Mouse (Mus musculus) midbrain, embryonic 13.5 days (tissue): Measurements from ENCODE around the gene Pla2g15. TPM values are rescaled to one million over a fixed set of nuclear protein-coding genes. Genes with fewer than 3 reads are reported as not detected.

ENCODE experiments used
- ATAC-seq: fragments of 200-750 bp; cut with Nextera tagmentation; 2 replicates; pipeline ENCODE4 v1.8.0; 2017; ENCODE audit warnings: mild to moderate bottlenecking, moderate TSS enrichment, moderate library complexity
- H3K27ac ChIP-seq: fragments of 300-500 bp; sonication (generic); 2 replicates; pipeline ENCODE4 v1.5.1; 2015; ENCODE audit warnings: inconsistent platforms, mild to moderate bottlenecking, moderate library complexity
- H3K27me3 ChIP-seq: fragments of 300-500 bp; sonication (generic); 2 replicates; pipeline ENCODE4 v1.6.1; 2015; ENCODE audit warnings: mild to moderate bottlenecking, inconsistent platforms
- H3K36me3 ChIP-seq: fragments of 300-500 bp; sonication (generic); 2 replicates; pipeline ENCODE4 v1.6.1; 2015; ENCODE audit warnings: mild to moderate bottlenecking, inconsistent platforms
- H3K4me1 ChIP-seq: fragments of 300-500 bp; sonication (generic); replicated peaks from 2 replicates; pipeline ENCODE4 v1.6.1; 2015; ENCODE audit warnings: inconsistent platforms
- H3K4me2 ChIP-seq: fragments of 300-500 bp; sonication (generic); replicated peaks from 2 replicates; pipeline ENCODE4 v1.6.1; 2015; ENCODE audit warnings: moderate library complexity, mild to moderate bottlenecking, inconsistent platforms
- H3K4me3 ChIP-seq: fragments of 300-500 bp; sonication (generic); replicated peaks from 2 replicates; pipeline ENCODE4 v1.5.1; 2015; ENCODE audit warnings: mild to moderate bottlenecking, inconsistent platforms
- H3K9ac ChIP-seq: fragments of 300-500 bp; sonication (generic); replicated peaks from 2 replicates; pipeline ENCODE4 v1.6.1; 2015; ENCODE audit warnings: mild to moderate bottlenecking, inconsistent platforms
- H3K9me3 ChIP-seq: fragments of 300-500 bp; sonication (generic); 2 replicates; pipeline ENCODE4 v1.6.1; 2016; ENCODE audit warnings: mild to moderate bottlenecking, inconsistent platforms
- WGBS: fragments of 180-500 bp; shearing (Covaris S2); methylation state at CpG from one replicate; pipeline ENCODE4 v1.1.7; 2015; 5-methylcytosine and 5-hydroxymethylcytosine counted together
- polyA plus RNA-seq: library from polyadenylated mRNA; unstranded; fragments of >200 nt; fragmentation: Nextera tagmentation; extraction: Ambion mirVana; gene quantifications from 2 replicates; pipeline ENCODE4 v1.2.1, GENCODE M21; 2015

The Pla2g15 gene
- polyA plus RNA-seq, 1 experiment from 2014 or later, result 18.4 TPM

DNA sequence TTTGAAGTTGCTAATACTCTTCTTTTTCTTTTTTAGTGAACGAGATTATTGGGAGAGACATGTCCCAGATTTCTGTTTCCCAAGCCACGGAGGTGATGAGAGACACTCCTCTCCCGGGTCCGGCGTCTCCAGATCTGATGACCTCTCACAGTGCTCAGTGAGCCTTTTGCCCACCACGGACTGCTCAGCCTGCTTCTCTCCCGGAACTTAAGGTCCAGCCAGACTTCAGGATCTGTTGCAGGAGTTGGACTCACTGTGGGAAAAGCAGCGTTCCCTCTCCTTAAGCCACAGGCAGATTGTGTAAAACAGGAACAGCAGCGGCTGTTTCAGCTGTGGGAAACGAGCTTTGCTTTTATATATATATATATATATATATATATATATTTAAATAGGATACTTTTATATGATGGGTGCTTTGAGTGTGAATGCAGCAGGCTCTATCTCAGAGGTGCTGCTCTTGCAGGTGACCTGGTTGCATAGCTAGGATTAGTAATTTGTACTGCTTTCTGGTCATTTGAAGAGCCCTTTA lies 22.3 kb upstream of the Pla2g15 start:
- Histone ChIP-seq H3K27ac (no peak overlapping the region), H3K4me3 (no peak overlapping the region), H3K4me2 (no peak overlapping the region), H3K4me1 (no peaks in the 10 kb centered on the region), H3K9me3 (no peaks in the 10 kb centered on the region), H3K36me3 (peaks cover 47% of the 10 kb centered on the region), H3K27me3 (peaks cover 2% of the 10 kb centered on the region), H3K9ac (no peak overlapping the region)
- WGBS, result 92% methylated on average over 10 of the region's 10 CpGs
- ATAC-seq, result no peak

GRCm38 (mm10) chr8:106129232-106129930 lies 20.8 kb upstream of the Pla2g15 start:
- H3K9me3 ChIP-seq, result no peaks in the 10 kb centered on the region
- ATAC-seq, result no peak
- H3K27me3 ChIP-seq, result peaks cover 17% of the 10 kb centered on the region
- peaks cover 44% of the 10 kb centered on the region for H3K36me3 ChIP-seq
- H3K4me2 ChIP-seq, result no peak overlapping the region
- no peaks in the 10 kb centered on the region for H3K4me1 ChIP-seq
- H3K4me3 ChIP-seq, result no peak overlapping the region
- no peak overlapping the region for H3K9ac ChIP-seq
- H3K27ac ChIP-seq, result no peak overlapping the region

- WGBS, result 94% methylated on average over 2 of the region's 2 CpGs
- no peak for ATAC-seq
- H3K9me3 ChIP-seq, result no peaks in the 10 kb centered on the region
- no peak overlapping the region for H3K9ac ChIP-seq
- H3K36me3 ChIP-seq, result peaks cover 44% of the 10 kb centered on the region
- H3K4me2 ChIP-seq, result no peak overlapping the region
- no peaks in the 10 kb centered on the region for H3K4me1 ChIP-seq
- no peak overlapping the region for H3K4me3 ChIP-seq
- no peak overlapping the region for H3K27ac ChIP-seq
- H3K27me3 ChIP-seq, result peaks cover 23% of the 10 kb centered on the region
Measured at GRCm38 (mm10) chr8:106129997-106130396, 20.2 kb upstream of the Pla2g15 start.

GRCm38 (mm10) chr8:106130505-106130904 lies 19.7 kb upstream of the Pla2g15 start:
- no peak for ATAC-seq
- peaks cover 44% of the 10 kb centered on the region for H3K36me3 ChIP-seq
- 92% methylated on average over 2 of the region's 2 CpGs for WGBS

GRCm38 (mm10) chr8:106131021-106131420 lies 19.2 kb upstream of the Pla2g15 start:
- Histone ChIP-seq H3K9ac (no peak overlapping the region), H3K4me1 (peaks cover 5% of the 10 kb centered on the region), H3K27ac (no peak overlapping the region), H3K4me3 (no peak overlapping the region), H3K36me3 (peaks cover 44% of the 10 kb centered on the region), H3K27me3 (peaks cover 33% of the 10 kb centered on the region), H3K4me2 (no peak overlapping the region), H3K9me3 (no peaks in the 10 kb centered on the region)
- ATAC-seq, result no peak
- WGBS, result 90% methylated on average over 4 of the region's 4 CpGs

More at GRCm38 (mm10) chr8:106130505-106130904, 19.7 kb upstream of the Pla2g15 start:
- Histone ChIP-seq H3K27ac (no peak overlapping the region), H3K4me1 (no peaks in the 10 kb centered on the region; the same call in 1 of the 2 replicates), H3K4me3 (no peak overlapping the region), H3K27me3 (peaks cover 28% of the 10 kb centered on the region), H3K9ac (no peak overlapping the region), H3K4me2 (no peak overlapping the region), H3K9me3 (no peaks in the 10 kb centered on the region)

- H3K36me3 ChIP-seq, result peaks cover 44% of the 10 kb centered on the region
- WGBS, result 94% methylated on average over 7 of the region's 7 CpGs
Measured at GRCm38 (mm10) chr8:106131488-106132222, 18.5 kb upstream of the Pla2g15 start.

GRCm38 (mm10) chr8:106132356-106132755 lies 17.8 kb upstream of the Pla2g15 start:
- 97% methylated on average over 11 of the region's 11 CpGs for WGBS
- no peak overlapping the region for H3K4me3 ChIP-seq
- H3K4me2 ChIP-seq, result no peak overlapping the region
- peaks cover 18% of the 10 kb centered on the region for H3K4me1 ChIP-seq
- no peak overlapping the region for H3K27ac ChIP-seq
- H3K9me3 ChIP-seq, result no peaks in the 10 kb centered on the region
- ATAC-seq, result no peak
- H3K36me3 ChIP-seq, result peaks cover 44% of the 10 kb centered on the region
- H3K27me3 ChIP-seq, result peaks cover 47% of the 10 kb centered on the region
- no peak overlapping the region for H3K9ac ChIP-seq

More at GRCm38 (mm10) chr8:106131488-106132222, 18.5 kb upstream of the Pla2g15 start:
- Histone ChIP-seq H3K4me2 (no peak overlapping the region), H3K27ac (no peak overlapping the region), H3K27me3 (peaks cover 40% of the 10 kb centered on the region), H3K4me3 (no peak overlapping the region), H3K9ac (no peak overlapping the region), H3K4me1 (peaks cover 11% of the 10 kb centered on the region), H3K9me3 (no peaks in the 10 kb centered on the region)
- ATAC-seq, result no peak

DNA sequence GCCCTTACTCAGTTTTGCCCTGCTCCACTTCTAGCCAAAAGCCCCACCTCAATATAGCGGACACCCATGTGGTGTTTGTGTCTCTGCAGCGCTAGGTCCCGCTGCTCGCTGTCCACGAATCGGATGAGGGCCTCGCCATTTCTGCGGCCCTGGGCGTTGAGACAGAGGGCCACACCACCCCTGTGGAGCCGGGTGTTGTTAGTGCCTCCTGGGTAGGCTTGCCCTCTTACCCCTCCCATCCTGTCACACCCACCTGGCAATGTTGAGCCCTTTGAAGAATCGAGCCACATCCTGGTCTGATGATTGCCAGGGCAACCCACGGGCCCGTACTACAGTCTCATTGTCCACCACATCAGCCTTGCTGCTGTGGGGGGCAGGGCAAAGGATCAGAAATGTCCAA lies 16.7 kb upstream of the Pla2g15 start:
- Histone ChIP-seq H3K4me1 (peaks cover 29% of the 10 kb centered on the region), H3K9me3 (no peaks in the 10 kb centered on the region), H3K4me3 (no peak overlapping the region), H3K27me3 (peaks cover 58% of the 10 kb centered on the region), H3K36me3 (peaks cover 37% of the 10 kb centered on the region), H3K4me2 (no peak overlapping the region), H3K9ac (no peak overlapping the region), H3K27ac (no peak overlapping the region)
- no peak for ATAC-seq
- 74% methylated on average over 13 of the region's 13 CpGs for WGBS

- H3K27me3 ChIP-seq, result peaks cover 62% of the 10 kb centered on the region
- H3K36me3 ChIP-seq, result peaks cover 34% of the 10 kb centered on the region
- ATAC-seq, result no peak
- no peak overlapping the region for H3K9ac ChIP-seq
- H3K4me3 ChIP-seq, result no peak overlapping the region
- H3K4me2 ChIP-seq, result no peak overlapping the region
- H3K9me3 ChIP-seq, result no peaks in the 10 kb centered on the region
- no peak overlapping the region for H3K27ac ChIP-seq
- WGBS, result 88% methylated on average over 6 of the region's 6 CpGs
- peaks cover 29% of the 10 kb centered on the region for H3K4me1 ChIP-seq
Measured at GRCm38 (mm10) chr8:106133946-106134345, 16.3 kb upstream of the Pla2g15 start.

GRCm38 (mm10) chr8:106134751-106135571 lies 15.2 kb upstream of the Pla2g15 start:
- Histone ChIP-seq H3K27me3 (peaks cover 73% of the 10 kb centered on the region), H3K4me2 (no peak overlapping the region), H3K4me3 (no peak overlapping the region), H3K4me1 (peaks cover 29% of the 10 kb centered on the region), H3K27ac (no peak overlapping the region), H3K9ac (no peak overlapping the region), H3K9me3 (no peaks in the 10 kb centered on the region), H3K36me3 (peaks cover 25% of the 10 kb centered on the region)
- 20% methylated on average over 14 of the region's 14 CpGs for WGBS
- ATAC-seq, result no peak

GRCm38 (mm10) chr8:106135672-106136071 lies 14.5 kb upstream of the Pla2g15 start:
- Histone ChIP-seq H3K9ac (no peak overlapping the region), H3K27me3 (peaks cover 78% of the 10 kb centered on the region), H3K4me1 (peaks cover 29% of the 10 kb centered on the region), H3K27ac (no peak overlapping the region), H3K9me3 (no peaks in the 10 kb centered on the region), H3K4me3 (0 out of 2 replicates have a peak overlapping the region, but pooled peaks have one; percentile 46), H3K36me3 (peaks cover 20% of the 10 kb centered on the region), H3K4me2 (peak overlapping the region; percentile 76; the same call in 1 of the 2 replicates)
- 8% methylated on average over 19 of the region's 19 CpGs for WGBS
- no peak for ATAC-seq
